Mouse (Mus musculus) limb, embryonic 11.5 days (tissue): ENCODE results near the gene Ppfibp1. TPM values are rescaled to one million over a fixed set of nuclear protein-coding genes. Genes with fewer than 3 reads are reported as not detected.

Source experiments
- ATAC-seq: fragments of 200-750 bp; cut with Nextera tagmentation; 2 replicates; pipeline ENCODE4 v1.8.0; 2017; ENCODE audit warnings: low read depth; ENCODE audit not compliant: insufficient number of reproducible peaks, low FRiP score, low TSS enrichment
- DNase-seq: peaks from one replicate; pipeline ENCODE4 v3.0.0-alpha.2; 2015; ENCODE audit warnings: low spot score
- H3K27ac ChIP-seq: fragments of 300-500 bp; sonication (generic); replicated peaks from 2 replicates; pipeline ENCODE4 v1.5.1; 2014; ENCODE audit warnings: low read depth, mild to moderate bottlenecking, low read length
- H3K27me3 ChIP-seq: fragments of 300-500 bp; sonication (generic); 2 replicates; pipeline ENCODE4 v1.6.1; 2014; ENCODE audit warnings: mild to moderate bottlenecking, low read length, mixed read lengths; ENCODE audit not compliant: control insufficient read depth, insufficient read depth
- H3K36me3 ChIP-seq: fragments of 300-500 bp; sonication (generic); 2 replicates; pipeline ENCODE4 v1.6.1; 2014; ENCODE audit warnings: mild to moderate bottlenecking, low read length, moderate library complexity, mixed read lengths; ENCODE audit not compliant: control insufficient read depth, insufficient read depth
- H3K4me1 ChIP-seq: fragments of 300-500 bp; sonication (generic); 2 replicates; pipeline ENCODE4 v1.6.1; 2014; ENCODE audit warnings: low read length, mixed read lengths; ENCODE audit not compliant: control insufficient read depth, insufficient read depth
- H3K4me2 ChIP-seq: fragments of 300-500 bp; sonication (generic); 2 replicates; pipeline ENCODE4 v1.6.1; 2014; ENCODE audit warnings: low read depth, mild to moderate bottlenecking, moderate library complexity; ENCODE audit not compliant: severe bottlenecking
- H3K4me3 ChIP-seq: fragments of 300-500 bp; sonication (generic); 2 replicates; pipeline ENCODE4 v1.5.1; 2014; ENCODE audit warnings: low read depth, low read length
- H3K9ac ChIP-seq: fragments of 300-500 bp; sonication (generic); 2 replicates; pipeline ENCODE4 v1.6.1; 2014; ENCODE audit warnings: mild to moderate bottlenecking, low read length
- H3K9me3 ChIP-seq: fragments of 300-500 bp; sonication (generic); 2 replicates; pipeline ENCODE4 v1.6.1; 2016; ENCODE audit warnings: low read length; ENCODE audit not compliant: control insufficient read depth
- WGBS: fragments of 180-500 bp; shearing (Covaris S2); extraction: QIAGEN DNeasy Blood & Tissue Kit; methylation state at CpG from one replicate; pipeline ENCODE4 v1.1.7; 2014; 5-methylcytosine and 5-hydroxymethylcytosine counted together
- polyA plus RNA-seq: library from polyadenylated mRNA; unstranded; fragments of >200 nt; fragmentation: Nextera tagmentation; extraction: Ambion mirVana; gene quantifications from 2 replicates; pipeline ENCODE4 v1.2.1, GENCODE M21; 2014

Gene Ppfibp1
- polyA plus RNA-seq, 1 experiment from 2014 or later, result 44.4 TPM

GRCm38 (mm10) chr6:147061630-147062029, 173.3 kb downstream of the Ppfibp1 start:
- Histone ChIP-seq H3K9me3 (no peaks in the 10 kb centered on the region), H3K4me1 (no peaks in the 10 kb centered on the region), H3K27me3 (no peaks in the 10 kb centered on the region), H3K4me2 (no peak overlapping the region), H3K4me3 (no peak overlapping the region), H3K27ac (no peak overlapping the region), H3K9ac (no peak overlapping the region), H3K36me3 (peaks cover 8% of the 10 kb centered on the region)
- DNase-seq (no peak), ATAC-seq (no peak)
- WGBS, result 90% methylated on average over 9 of the region's 9 CpGs

GRCm38 (mm10) chr6:147062034-147062433, 173.7 kb downstream of the Ppfibp1 start:
- WGBS, result 77% methylated on average over 7 of the region's 7 CpGs
- Histone ChIP-seq H3K9me3 (no peaks in the 10 kb centered on the region), H3K36me3 (peaks cover 9% of the 10 kb centered on the region), H3K4me1 (no peaks in the 10 kb centered on the region), H3K9ac (no peak overlapping the region), H3K27me3 (no peaks in the 10 kb centered on the region), H3K4me2 (no peak overlapping the region), H3K27ac (no peak overlapping the region), H3K4me3 (no peak overlapping the region)
- DNase-seq (no peak), ATAC-seq (no peak)

- Histone ChIP-seq H3K36me3 (peaks cover 9% of the 10 kb centered on the region), H3K9ac (no peak overlapping the region), H3K27me3 (no peaks in the 10 kb centered on the region), H3K4me2 (no peak overlapping the region), H3K4me1 (no peaks in the 10 kb centered on the region), H3K9me3 (no peaks in the 10 kb centered on the region), H3K27ac (no peak overlapping the region), H3K4me3 (no peak overlapping the region)
- DNase-seq (no peak), ATAC-seq (no peak)
- WGBS, result 87% methylated on average over 7 of the region's 7 CpGs
These were observed 174.4 kb downstream of the Ppfibp1 start for GRCm38 (mm10) chr6:147062694-147063093.

GRCm38 (mm10) chr6:147064226-147064943, 176.1 kb downstream of the Ppfibp1 start:
- peaks cover 9% of the 10 kb centered on the region for H3K36me3 ChIP-seq
- no peak overlapping the region for H3K4me3 ChIP-seq
- H3K4me2 ChIP-seq, result no peak overlapping the region
- ATAC-seq (no peak), DNase-seq (no peak)
- H3K9me3 ChIP-seq, result no peaks in the 10 kb centered on the region
- H3K27me3 ChIP-seq, result no peaks in the 10 kb centered on the region
- H3K27ac ChIP-seq, result no peak overlapping the region
- no peaks in the 10 kb centered on the region for H3K4me1 ChIP-seq
- H3K9ac ChIP-seq, result no peak overlapping the region
- 79% methylated on average over 10 of the region's 10 CpGs for WGBS

GRCm38 (mm10) chr6:147064944-147065261, 176.6 kb downstream of the Ppfibp1 start:
- no peaks in the 10 kb centered on the region for H3K27me3 ChIP-seq
- WGBS, result 61% methylated on average over 6 of the region's 6 CpGs
- no peak overlapping the region for H3K27ac ChIP-seq
- H3K4me3 ChIP-seq, result no peak overlapping the region
- no peak overlapping the region for H3K4me2 ChIP-seq
- H3K4me1 ChIP-seq, result no peaks in the 10 kb centered on the region
- peaks cover 9% of the 10 kb centered on the region for H3K36me3 ChIP-seq
- no peaks in the 10 kb centered on the region for H3K9me3 ChIP-seq
- no peak for ATAC-seq
- DNase-seq, result no peak
- no peak overlapping the region for H3K9ac ChIP-seq

- ATAC-seq, result no peak
- Histone ChIP-seq H3K4me2 (no peak overlapping the region), H3K36me3 (peaks cover 6% of the 10 kb centered on the region), H3K9me3 (no peaks in the 10 kb centered on the region), H3K9ac (no peak overlapping the region), H3K4me1 (no peaks in the 10 kb centered on the region), H3K27me3 (no peaks in the 10 kb centered on the region), H3K27ac (no peak overlapping the region), H3K4me3 (no peak overlapping the region)
- WGBS, result 78% methylated on average over 5 of the region's 5 CpGs
- no peak for DNase-seq
These were observed 187.6 kb downstream of the Ppfibp1 start for GRCm38 (mm10) chr6:147075808-147076387.

- no peak for ATAC-seq
- H3K4me2 ChIP-seq, result no peak overlapping the region
- no peak for DNase-seq
These were observed 188.6 kb downstream of the Ppfibp1 start for GRCm38 (mm10) chr6:147076878-147077277.

GRCm38 (mm10) chr6:147079919-147080318, 191.6 kb downstream of the Ppfibp1 start:
- H3K36me3 ChIP-seq, result no peaks in the 10 kb centered on the region
- WGBS, result 92% methylated on average over 10 of the region's 10 CpGs
- no peak overlapping the region for H3K9ac ChIP-seq

More at GRCm38 (mm10) chr6:147076878-147077277, 188.6 kb downstream of the Ppfibp1 start:
- Histone ChIP-seq H3K4me1 (no peaks in the 10 kb centered on the region), H3K36me3 (peaks cover 2% of the 10 kb centered on the region; the same call in 1 of the 2 replicates), H3K4me3 (no peak overlapping the region), H3K9me3 (no peaks in the 10 kb centered on the region), H3K27ac (no peak overlapping the region), H3K27me3 (no peaks in the 10 kb centered on the region), H3K9ac (no peak overlapping the region)
- WGBS, result 82% methylated on average over 8 of the region's 8 CpGs

More at GRCm38 (mm10) chr6:147079919-147080318, 191.6 kb downstream of the Ppfibp1 start:
- Histone ChIP-seq H3K9me3 (no peaks in the 10 kb centered on the region), H3K4me3 (no peak overlapping the region), H3K27me3 (no peaks in the 10 kb centered on the region), H3K4me1 (no peaks in the 10 kb centered on the region), H3K4me2 (no peak overlapping the region), H3K27ac (no peak overlapping the region)
- ATAC-seq, result no peak
- DNase-seq, result no peak
